Mouse (Mus musculus) mesoderm, embryonic 11.5 days (tissue): ENCODE measurements around the gene Atp2b2.

Experiments
- DNase-seq: peaks from one replicate; pipeline ENCODE4 v3.0.0-alpha.2; 2012; ENCODE audit warnings: low read depth, low spot score

Gene Atp2b2

DNA sequence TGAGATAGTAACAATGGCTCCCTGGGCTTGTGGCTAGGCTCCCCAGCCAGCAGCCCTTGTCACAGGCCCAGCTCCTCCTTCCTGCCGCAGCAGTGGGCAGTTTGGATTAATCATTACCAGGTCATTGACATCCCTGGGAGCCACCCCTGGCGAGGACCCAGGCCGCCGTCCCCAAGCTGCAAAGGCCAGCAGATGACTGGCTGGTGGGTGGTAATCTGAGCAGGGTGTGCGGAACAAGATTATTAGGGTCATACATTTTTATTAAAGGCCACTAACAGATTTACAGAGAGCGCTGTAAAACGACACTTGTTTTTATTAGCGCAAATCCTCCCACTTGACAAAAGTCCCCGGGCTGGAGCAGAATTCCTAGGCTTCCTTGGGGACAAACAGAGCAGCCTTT lies 29.6 kb downstream of the Atp2b2 start:
- DNase-seq: peak; percentile 58

GRCm38 (mm10) chr6:114011976-114012375 lies 30.4 kb downstream of the Atp2b2 start:
- DNase-seq: no peak

DNA sequence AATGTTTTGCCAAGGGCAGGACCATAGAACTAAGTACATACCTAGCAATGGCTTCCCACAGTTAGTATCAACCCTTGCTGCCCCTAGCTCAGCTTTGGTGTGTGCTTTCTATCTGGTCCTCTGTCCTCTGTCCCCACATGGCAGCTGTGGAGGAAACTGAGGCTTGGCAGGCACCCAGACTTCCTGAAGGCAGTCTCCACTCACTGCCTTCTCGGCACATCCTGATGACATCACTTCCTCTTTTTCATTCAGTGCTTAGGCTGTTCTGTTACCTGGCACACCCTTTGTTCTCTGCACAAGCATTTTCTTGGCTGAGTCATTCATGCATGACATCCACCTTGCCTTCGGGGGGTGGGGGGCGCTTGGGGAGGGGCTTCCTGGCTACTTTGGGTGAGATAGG lies 38.6 kb downstream of the Atp2b2 start:
- no peak for DNase-seq

DNA sequence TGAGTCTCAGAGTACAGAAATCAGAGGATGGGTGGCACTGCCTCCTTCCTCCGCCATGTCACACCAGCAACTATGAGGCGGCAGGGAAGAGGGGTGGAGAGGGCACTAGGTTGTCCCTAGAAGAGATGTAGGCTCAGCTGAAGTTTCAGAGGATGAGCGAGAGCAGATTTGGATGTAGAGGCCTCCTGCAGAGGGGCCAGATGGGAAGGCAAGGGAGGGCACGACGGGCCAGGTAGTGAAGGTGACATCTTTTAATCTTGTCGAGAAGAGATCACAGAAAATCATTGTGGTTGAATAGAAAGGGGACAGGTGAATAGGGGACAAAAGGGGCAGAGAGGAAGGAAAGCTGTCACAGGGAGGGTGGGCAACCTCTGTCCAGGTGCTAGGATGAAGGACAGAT lies 41.5 kb downstream of the Atp2b2 start:
- no peak for DNase-seq

DNA sequence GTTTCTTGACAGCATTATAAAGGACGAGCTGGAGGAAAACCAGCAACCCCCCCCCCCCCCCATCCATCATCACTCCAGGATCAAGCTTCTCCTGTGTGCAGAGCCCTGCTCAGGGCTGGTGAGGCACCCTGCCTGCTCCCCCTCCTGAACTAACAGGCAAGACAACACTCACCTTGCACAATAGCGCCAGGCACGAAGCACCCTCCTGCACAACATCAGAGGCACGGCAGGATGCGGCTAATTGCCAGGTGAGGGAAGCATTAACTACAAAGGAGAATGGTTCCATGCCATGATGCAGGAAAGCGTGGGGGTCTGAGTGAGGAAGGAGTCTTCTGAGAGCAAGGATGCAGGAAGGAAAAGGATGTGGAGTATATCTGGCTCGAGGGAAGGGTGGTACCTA lies 42.1 kb downstream of the Atp2b2 start:
- no peak for DNase-seq

- DNase-seq: no peak
Observed at GRCm38 (mm10) chr6:113998413-113998812, 44.0 kb downstream of the Atp2b2 start.

- no peak for DNase-seq
Observed at GRCm38 (mm10) chr6:113994176-113994575, 48.2 kb downstream of the Atp2b2 start.

- no peak for DNase-seq
Observed at GRCm38 (mm10) chr6:113992101-113992500, 50.3 kb downstream of the Atp2b2 start.

DNA sequence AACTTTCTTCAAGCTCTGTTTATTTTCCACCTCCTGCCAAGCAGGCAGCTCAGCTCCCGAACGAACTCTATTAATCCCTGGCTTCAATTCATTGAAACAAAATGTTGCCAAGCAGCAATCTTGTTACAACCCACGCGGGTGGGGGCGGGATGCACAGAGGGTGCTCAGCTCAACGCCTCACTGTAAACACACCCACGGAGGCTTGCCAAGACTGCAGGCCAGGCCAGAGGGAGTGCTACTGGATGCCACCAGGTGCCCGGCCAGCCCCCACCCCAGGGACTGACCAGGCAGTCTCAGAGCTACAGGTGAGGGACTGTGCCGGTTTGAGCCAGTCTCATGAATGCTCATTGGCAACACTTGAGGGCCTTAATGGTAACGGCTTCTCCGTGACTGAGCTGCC lies 50.9 kb downstream of the Atp2b2 start:
- no peak for DNase-seq

GRCm38 (mm10) chr6:113990044-113990443 lies 52.4 kb downstream of the Atp2b2 start:
- DNase-seq: no peak

DNA sequence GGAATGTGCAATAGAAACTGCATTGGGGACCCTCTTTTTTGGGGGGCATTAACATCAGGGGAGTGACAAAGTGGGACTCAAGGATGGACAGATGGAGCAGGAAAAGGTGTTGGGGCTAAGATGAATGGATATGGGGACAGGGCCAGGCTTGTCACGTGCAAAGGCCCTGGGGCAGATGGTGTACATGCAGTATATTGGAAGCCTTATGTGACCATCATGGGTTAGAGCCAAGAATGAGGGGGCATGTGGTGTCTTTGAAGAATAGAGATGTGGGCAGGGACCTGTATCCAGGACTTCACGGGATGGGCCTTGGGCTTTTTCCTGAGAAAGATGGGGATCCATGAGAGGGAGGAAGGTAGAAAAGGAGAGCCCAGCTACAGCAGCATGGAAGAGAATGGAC lies 53.9 kb downstream of the Atp2b2 start:
- no peak for DNase-seq

GRCm38 (mm10) chr6:113986671-113987070 lies 55.7 kb downstream of the Atp2b2 start:
- no peak for DNase-seq

- no peak for DNase-seq
Observed at GRCm38 (mm10) chr6:113978673-113979072, 63.7 kb downstream of the Atp2b2 start.

GRCm38 (mm10) chr6:113978091-113978650 lies 64.2 kb downstream of the Atp2b2 start:
- no peak for DNase-seq

- DNase-seq: no peak
Observed at GRCm38 (mm10) chr6:113970900-113971299, 71.5 kb downstream of the Atp2b2 start.

GRCm38 (mm10) chr6:113970464-113970863 lies 71.9 kb downstream of the Atp2b2 start:
- DNase-seq: no peak

GRCm38 (mm10) chr6:113969751-113970150 lies 72.7 kb downstream of the Atp2b2 start:
- no peak for DNase-seq

GRCm38 (mm10) chr6:113962811-113963210 lies 79.6 kb downstream of the Atp2b2 start:
- peak; percentile 80 for DNase-seq

DNA sequence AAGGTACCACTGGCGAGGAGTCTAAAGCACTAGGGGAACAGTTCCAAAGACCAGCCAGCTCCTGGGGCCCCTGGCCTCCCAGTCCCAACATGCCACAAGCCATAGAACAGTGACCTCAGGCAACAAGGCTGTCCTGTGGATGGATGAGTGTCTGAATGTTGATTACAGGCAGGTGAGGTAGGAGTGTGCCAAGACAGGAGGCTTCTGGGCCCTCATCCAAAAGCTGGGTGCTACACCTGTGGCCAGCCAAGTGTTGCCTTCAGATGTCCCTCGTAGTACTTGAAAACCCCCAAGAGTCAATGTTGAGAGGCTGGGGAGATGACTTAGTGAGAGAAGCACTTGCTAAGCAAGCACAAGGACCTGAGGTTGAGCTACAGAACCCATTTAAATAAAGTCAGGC lies 80.8 kb downstream of the Atp2b2 start:
- DNase-seq: no peak

- no peak for DNase-seq
Observed at GRCm38 (mm10) chr6:113959336-113959735, 83.1 kb downstream of the Atp2b2 start.

- no peak for DNase-seq
Observed at GRCm38 (mm10) chr6:113958714-113959113, 83.7 kb downstream of the Atp2b2 start.

DNA sequence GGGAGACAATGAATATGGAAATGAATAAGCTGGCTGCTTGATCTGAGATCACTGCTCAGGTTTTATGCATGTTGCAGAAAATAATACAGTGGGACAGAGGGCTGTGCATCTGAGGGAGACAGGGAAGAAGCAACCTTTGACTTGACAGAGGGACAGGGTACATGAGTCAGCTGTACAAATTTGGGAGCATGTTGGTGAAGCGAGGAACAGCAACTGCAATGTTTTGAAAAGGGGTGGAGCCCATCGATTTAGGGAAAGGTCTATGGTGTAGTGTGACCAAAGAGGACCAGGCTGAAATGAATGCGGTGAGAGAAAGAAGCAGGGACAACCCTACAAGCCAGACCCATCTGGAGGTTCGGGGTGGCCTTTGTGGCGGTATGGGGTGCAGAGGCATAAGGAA lies 84.4 kb downstream of the Atp2b2 start:
- no peak for DNase-seq

DNA sequence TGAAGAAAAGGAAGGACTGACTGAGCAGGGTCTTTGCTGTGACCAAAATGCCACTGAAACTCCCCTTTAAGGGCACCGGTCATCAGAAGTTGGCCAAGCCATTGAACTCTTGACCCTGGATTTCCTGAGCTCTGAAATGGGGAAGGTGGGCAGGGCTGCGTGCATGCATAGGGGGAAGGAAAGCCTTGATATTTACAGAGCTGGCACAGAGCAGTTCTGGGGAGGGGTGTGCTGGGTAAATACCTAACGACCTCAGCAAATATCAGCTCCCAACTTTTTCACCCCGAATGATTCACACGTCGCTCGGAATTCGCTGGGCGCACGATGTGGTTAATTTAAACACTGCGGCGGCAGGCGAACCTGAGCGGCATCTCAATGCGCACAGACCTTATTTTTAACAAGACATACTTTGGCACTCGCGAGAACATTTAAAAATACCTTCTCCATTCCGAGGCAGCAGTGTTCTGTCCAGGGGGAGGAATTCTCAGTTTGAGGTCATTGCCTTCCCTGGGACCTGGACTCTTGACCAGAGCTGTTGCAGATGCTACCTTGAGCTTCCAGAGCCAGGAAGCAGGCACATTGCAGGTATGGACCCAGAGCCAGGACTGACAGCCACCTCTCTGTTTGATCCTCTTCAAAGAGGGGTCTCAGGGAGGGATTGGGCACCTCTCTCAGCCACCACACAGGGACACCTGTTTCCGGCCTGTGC lies 85.0 kb downstream of the Atp2b2 start:
- DNase-seq: no peak

DNA sequence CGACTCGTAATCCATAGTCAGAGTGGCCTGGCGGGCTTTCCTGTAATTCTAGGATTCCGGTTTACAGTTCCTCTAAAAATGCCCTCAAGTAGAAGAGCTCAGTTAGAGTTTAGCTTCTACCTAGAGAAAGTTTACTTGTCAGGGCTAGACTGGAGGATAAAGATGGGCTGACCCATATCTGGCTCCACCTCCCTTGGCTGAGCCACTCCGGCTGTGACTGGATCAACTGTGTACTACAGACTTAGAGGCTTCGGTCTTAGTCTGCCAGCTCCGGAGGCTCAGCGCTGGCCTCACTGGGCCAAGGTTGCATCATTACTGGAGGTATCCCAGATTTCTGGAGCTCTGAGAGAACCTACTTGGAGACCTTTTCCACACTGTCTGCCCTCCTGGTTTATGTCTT lies 94.9 kb downstream of the Atp2b2 start:
- no peak for DNase-seq
